Mouse (Mus musculus): ENCODE measurements around the gene Plxna4. TPM values are rescaled to one million over a fixed set of nuclear protein-coding genes. Genes with fewer than 3 reads are reported as not detected.

Gene Plxna4
- polyA plus RNA-seq, 1 experiment from 2014 or later: 18.6 TPM

DNA sequence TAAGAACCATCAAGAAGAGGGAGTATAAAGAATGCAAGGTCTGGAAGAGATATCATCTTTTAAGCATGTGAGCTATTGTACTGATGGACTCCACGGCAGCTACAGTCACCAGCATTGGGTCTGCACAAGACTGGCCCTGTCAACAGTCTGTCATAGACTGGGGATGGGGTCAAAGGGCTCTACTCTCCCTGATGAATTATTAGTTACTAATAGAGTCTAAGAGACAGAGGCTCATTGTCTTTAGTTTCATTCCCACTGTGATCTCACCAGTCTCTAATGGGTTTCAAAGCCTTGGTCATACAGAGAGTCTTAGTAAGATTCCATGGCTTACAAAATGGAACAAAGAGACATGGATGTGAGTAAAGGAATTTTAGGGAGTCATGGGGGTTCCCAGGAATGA is 467.1 kb downstream of the Plxna4 start:
- no peak overlapping the region for H3K9ac ChIP-seq
- no peaks in the 10 kb centered on the region for H3K36me3 ChIP-seq (ENCODE audit: poor library complexity, severe bottlenecking)
- no peak overlapping the region for H3K27ac ChIP-seq
- H3K4me2 ChIP-seq: no peak overlapping the region
- H3K4me3 ChIP-seq: no peak overlapping the region
- 29% methylated on average over 1 of the region's 1 CpGs for WGBS
- H3K27me3 ChIP-seq: no peaks in the 10 kb centered on the region
- ATAC-seq: no peak
- H3K4me1 ChIP-seq: no peaks in the 10 kb centered on the region
- H3K9me3 ChIP-seq (replicated peaks): no peaks in the 10 kb centered on the region

DNA sequence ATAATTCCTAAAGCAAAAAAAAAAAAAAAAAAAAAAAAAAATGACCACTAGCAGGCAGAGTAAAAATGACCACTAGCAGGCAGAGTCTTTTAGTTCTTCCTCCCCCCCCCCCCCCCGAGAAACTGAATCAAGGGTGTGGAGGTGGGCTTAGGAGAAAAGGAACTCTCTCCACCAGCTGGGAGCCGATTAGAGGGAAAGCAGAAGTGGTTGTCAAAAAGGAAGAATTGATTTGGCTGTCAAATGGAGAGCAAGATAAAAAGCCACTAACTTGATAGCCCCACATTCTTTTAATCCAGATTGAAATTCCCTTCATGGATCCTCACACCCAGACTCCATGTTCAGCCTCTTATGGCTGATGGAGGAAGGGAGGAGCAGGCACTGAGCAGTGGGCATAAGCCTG is 478.8 kb downstream of the Plxna4 start:
- no peak overlapping the region for H3K9ac ChIP-seq
- no peaks in the 10 kb centered on the region for H3K27me3 ChIP-seq
- H3K27ac ChIP-seq: no peak overlapping the region
- H3K36me3 ChIP-seq (ENCODE audit: poor library complexity, severe bottlenecking): no peaks in the 10 kb centered on the region
- H3K4me3 ChIP-seq: no peak overlapping the region
- H3K4me2 ChIP-seq: no peak overlapping the region
- no peaks in the 10 kb centered on the region for H3K9me3 ChIP-seq (replicated peaks)
- 40% methylated on average over 1 of the region's 2 CpGs for WGBS
- no peak for ATAC-seq
- peaks cover 9% of the 10 kb centered on the region; the same call in 1 of the 2 replicates for H3K4me1 ChIP-seq

DNA sequence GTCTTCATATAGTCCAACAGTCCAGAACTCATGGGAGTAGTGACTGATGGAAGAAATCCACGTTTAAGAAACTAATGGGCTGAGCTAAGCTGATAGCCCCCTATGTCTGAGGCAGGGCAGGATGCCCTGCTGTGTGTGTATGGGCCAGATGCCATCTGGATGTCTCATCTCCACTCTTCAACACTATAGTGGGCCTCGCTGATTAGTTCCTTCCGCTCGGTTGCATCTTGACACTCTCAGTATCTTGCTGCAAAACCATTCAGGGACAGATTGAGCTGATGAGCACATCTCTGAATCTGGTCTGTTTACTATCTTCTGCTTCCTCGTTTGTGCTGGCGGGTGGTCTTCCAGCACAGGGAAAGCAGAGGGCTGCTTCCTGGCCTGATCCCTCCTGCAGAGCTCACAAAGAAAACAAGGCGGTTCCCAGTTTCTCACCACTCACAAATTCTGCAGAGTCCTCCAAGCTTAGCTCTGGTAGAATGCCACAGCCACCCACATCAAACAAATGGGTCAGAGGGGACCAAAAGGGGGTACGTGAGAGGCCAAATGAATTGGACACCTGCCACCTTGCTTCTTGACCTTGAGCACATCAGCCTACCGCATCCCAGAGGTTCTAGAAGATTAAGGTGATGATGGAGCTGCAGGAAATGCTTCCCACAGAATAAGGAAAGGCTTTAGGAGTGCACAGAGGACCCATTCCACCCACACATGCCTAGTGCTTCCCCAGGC is 482.3 kb downstream of the Plxna4 start:
- H3K27ac ChIP-seq: peak overlapping the region; percentile 36; the same call in 1 of the 2 replicates
- H3K4me1 ChIP-seq: peaks cover 9% of the 10 kb centered on the region; the same call in 1 of the 2 replicates
- no peak overlapping the region for H3K4me2 ChIP-seq
- no peaks in the 10 kb centered on the region for H3K27me3 ChIP-seq
- no peak overlapping the region for H3K9ac ChIP-seq
- WGBS: 44% methylated on average over 9 of the region's 9 CpGs
- H3K36me3 ChIP-seq (ENCODE audit: poor library complexity, severe bottlenecking): no peaks in the 10 kb centered on the region
- 0 out of 2 replicates have a peak, but pooled peaks have one; percentile 41 for ATAC-seq
- H3K4me3 ChIP-seq: no peak overlapping the region
- H3K9me3 ChIP-seq (replicated peaks): no peaks in the 10 kb centered on the region
